In genomic region chr1:39882505-39882904, GRCm38 (mm10) we compare ENCODE assay signal across 11 mouse cellular contexts.
"Had no signal": no experiment of that assay in that cellular context is flagged by ENCODE, and none has a peak within 500 bp of the region (broad histone marks: within the 10 kb centered on the region; RNA-seq: fewer than 3 reads in every experiment).

No protein-coding gene starts in this region.

- DNase-seq: kidney, postnatal 25 days; layer of hippocampus, postnatal 36 days; liver, embryonic 13.5 days; lung, adult 2 months; lung, postnatal 14 days; lung, postnatal 4 days; midbrain, embryonic 14.5 days; right cerebral cortex, adult 18-20 months; right cerebral cortex, postnatal 14 days; spleen, adult 18-20 months; thymus, postnatal 25 days had no signal
